Mouse (Mus musculus): ENCODE results near the gene Coro1a.
A peak's percentile ranks its signal among the peaks of the same experiment; 100 is the strongest.

GRCm38 (mm10) chr7:126718787-126719337 lies 11.3 kb upstream of the Coro1a start:
- no peak for TF ChIP-seq POLR2A (IDR thresholded peaks at IDR 0.05; ENCODE audit: low read depth, low read length)
- TF ChIP-seq CTCF (conservative IDR thresholded peaks at IDR 0.05; ENCODE audit: insufficient read depth, insufficient read length, low read depth, low read length) = 0 out of 2 replicates have a peak, but pooled peaks have one; percentile 21

All from kidney, adult 2 months (tissue).